Mouse (Mus musculus): Measurements from ENCODE around the gene Plekhg3.

Gene Plekhg3

GRCm38 (mm10) chr12:76619847-76620246, 89.2 kb downstream of the Plekhg3 start:
- DNase-seq (ENCODE audit: low read depth, low spot score) = no peak

GRCm38 (mm10) chr12:76623374-76623773, 92.7 kb downstream of the Plekhg3 start:
- DNase-seq (ENCODE audit: low read depth, low spot score) = no peak

Measured in embryo, embryonic 11.5 days (tissue).